Mouse (Mus musculus) lung, embryonic 15.5 days (tissue): ENCODE measurements around the gene Carhsp1. TPM values are rescaled to one million over a fixed set of nuclear protein-coding genes. Genes with fewer than 3 reads are reported as not detected.

Experiments
- ATAC-seq: fragments of 200-750 bp; cut with Nextera tagmentation; 2 replicates; pipeline ENCODE4 v1.8.0; 2017; ENCODE audit warnings: moderate number of reproducible peaks, borderline replicate concordance; ENCODE audit not compliant: low FRiP score, low TSS enrichment; ENCODE audit errors: extremely low read depth
- H3K27ac ChIP-seq: fragments of 300-500 bp; sonication (generic); 2 replicates; pipeline ENCODE4 v1.5.1; 2015; ENCODE audit warnings: moderate library complexity, mild to moderate bottlenecking, inconsistent platforms
- H3K27me3 ChIP-seq: fragments of 300-500 bp; sonication (generic); 2 replicates; pipeline ENCODE4 v1.6.1; 2015; ENCODE audit warnings: inconsistent platforms
- H3K36me3 ChIP-seq: fragments of 300-500 bp; sonication (generic); 2 replicates; pipeline ENCODE4 v1.6.1; 2015; ENCODE audit warnings: inconsistent platforms
- H3K4me1 ChIP-seq: fragments of 300-500 bp; sonication (generic); 2 replicates; pipeline ENCODE4 v1.6.1; 2015; ENCODE audit warnings: inconsistent platforms
- H3K4me2 ChIP-seq: fragments of 300-500 bp; sonication (generic); 2 replicates; pipeline ENCODE4 v1.6.1; 2015; ENCODE audit warnings: inconsistent platforms, mild to moderate bottlenecking, moderate library complexity
- H3K4me3 ChIP-seq: fragments of 300-500 bp; sonication (generic); 2 replicates; pipeline ENCODE4 v1.5.1; 2015; ENCODE audit warnings: mild to moderate bottlenecking, inconsistent platforms
- H3K9ac ChIP-seq: fragments of 300-500 bp; sonication (generic); 2 replicates; pipeline ENCODE4 v1.6.1; 2015; ENCODE audit warnings: inconsistent platforms
- H3K9me3 ChIP-seq: fragments of 300-500 bp; sonication (generic); 2 replicates; pipeline ENCODE4 v1.6.1; 2016; ENCODE audit warnings: inconsistent platforms
- WGBS: fragments of 180-500 bp; shearing (Covaris S2); methylation state at CpG from one replicate; pipeline ENCODE4 v1.1.7; 2015; 5-methylcytosine and 5-hydroxymethylcytosine counted together
- polyA plus RNA-seq: library from polyadenylated mRNA; unstranded; fragments of >200 nt; fragmentation: Nextera tagmentation; extraction: Ambion mirVana; gene quantifications from 2 replicates; pipeline ENCODE4 v1.2.1, GENCODE M21; 2015

The Carhsp1 gene
- polyA plus RNA-seq, 1 experiment from 2014 or later, result 96.8 TPM

DNA sequence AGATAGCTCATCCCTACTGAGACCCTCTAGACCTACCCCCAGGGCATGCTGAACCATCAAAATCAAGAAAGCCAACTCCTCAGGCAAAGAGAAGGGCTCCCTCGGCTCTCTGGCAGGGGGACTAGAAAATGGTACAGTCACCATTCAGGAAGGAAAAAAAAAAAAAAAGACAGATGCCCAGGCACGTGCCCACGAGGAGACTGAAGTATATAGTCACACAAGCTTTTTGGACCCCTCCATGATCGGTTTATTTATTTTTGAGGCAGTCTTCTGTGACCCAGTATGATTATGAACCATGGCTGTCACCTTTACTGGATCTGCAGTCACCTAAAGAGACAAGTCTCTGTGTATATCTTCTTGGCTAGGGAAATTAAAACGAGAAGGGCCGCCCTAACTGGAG is 1.4 kb upstream of the Carhsp1 start:
- Histone ChIP-seq H3K9me3 (no peaks in the 10 kb centered on the region), H3K4me1 (peaks cover 25% of the 10 kb centered on the region), H3K27me3 (no peaks in the 10 kb centered on the region; the same call in 1 of the 2 replicates), H3K27ac (no peak overlapping the region), H3K4me2 (no peak overlapping the region), H3K36me3 (no peaks in the 10 kb centered on the region), H3K4me3 (no peak overlapping the region), H3K9ac (no peak overlapping the region)
- WGBS, result 52% methylated on average over 6 of the region's 6 CpGs
- ATAC-seq, result no peak

DNA sequence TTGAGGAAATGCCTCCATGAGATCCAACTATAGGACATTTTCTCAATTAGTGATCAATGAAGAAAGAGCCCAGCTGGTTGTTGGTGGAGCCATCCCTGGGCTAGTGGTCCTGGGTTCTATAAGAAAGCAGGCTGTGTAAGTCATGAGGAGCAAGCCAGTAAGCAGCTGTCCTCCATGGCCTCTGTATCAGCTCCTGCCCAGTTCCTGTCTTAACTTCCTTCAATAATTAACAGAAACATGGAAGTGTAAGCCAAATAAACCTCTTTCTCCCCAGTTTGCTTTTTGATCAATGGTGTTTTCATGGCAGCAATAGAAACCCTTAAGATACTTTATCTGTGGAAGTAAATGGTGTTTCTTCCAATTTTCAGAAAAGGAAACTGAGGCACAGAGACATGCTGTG is 856 bp upstream of the Carhsp1 start:
- Histone ChIP-seq H3K4me3 (no peak overlapping the region), H3K9me3 (no peaks in the 10 kb centered on the region), H3K27ac (no peak overlapping the region), H3K4me1 (peaks cover 31% of the 10 kb centered on the region), H3K9ac (no peak overlapping the region), H3K36me3 (no peaks in the 10 kb centered on the region), H3K4me2 (no peak overlapping the region), H3K27me3 (no peaks in the 10 kb centered on the region; the same call in 1 of the 2 replicates)
- ATAC-seq, result no peak

DNA sequence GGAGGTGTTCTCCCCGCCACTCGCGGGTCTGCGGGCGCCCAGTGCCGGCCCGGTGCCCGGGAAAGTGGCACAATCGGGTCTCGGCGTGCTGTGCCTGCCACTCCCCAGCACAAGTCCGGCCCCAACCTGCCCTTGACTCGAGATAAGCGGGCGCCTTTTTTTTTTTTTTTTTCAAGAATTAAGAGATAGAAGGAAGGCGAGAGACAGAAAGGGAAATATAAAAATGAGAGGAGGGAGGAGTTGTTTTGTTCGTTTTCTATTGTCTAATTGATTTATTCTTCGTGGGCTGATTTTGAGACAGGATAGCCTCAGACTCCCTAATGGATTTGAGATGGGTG is 364 bp upstream of the Carhsp1 start:
- Histone ChIP-seq H3K9ac (0 out of 2 replicates have a peak overlapping the region, but pooled peaks have one; percentile 40), H3K4me2 (peak overlapping the region; percentile 85), H3K9me3 (no peaks in the 10 kb centered on the region), H3K4me1 (peaks cover 35% of the 10 kb centered on the region), H3K36me3 (no peaks in the 10 kb centered on the region), H3K4me3 (peak overlapping the region; percentile 77), H3K27me3 (no peaks in the 10 kb centered on the region; the same call in 1 of the 2 replicates), H3K27ac (no peak overlapping the region)
- ATAC-seq, result no peak
- WGBS, result under 1% methylated on average over 18 of the region's 18 CpGs

DNA sequence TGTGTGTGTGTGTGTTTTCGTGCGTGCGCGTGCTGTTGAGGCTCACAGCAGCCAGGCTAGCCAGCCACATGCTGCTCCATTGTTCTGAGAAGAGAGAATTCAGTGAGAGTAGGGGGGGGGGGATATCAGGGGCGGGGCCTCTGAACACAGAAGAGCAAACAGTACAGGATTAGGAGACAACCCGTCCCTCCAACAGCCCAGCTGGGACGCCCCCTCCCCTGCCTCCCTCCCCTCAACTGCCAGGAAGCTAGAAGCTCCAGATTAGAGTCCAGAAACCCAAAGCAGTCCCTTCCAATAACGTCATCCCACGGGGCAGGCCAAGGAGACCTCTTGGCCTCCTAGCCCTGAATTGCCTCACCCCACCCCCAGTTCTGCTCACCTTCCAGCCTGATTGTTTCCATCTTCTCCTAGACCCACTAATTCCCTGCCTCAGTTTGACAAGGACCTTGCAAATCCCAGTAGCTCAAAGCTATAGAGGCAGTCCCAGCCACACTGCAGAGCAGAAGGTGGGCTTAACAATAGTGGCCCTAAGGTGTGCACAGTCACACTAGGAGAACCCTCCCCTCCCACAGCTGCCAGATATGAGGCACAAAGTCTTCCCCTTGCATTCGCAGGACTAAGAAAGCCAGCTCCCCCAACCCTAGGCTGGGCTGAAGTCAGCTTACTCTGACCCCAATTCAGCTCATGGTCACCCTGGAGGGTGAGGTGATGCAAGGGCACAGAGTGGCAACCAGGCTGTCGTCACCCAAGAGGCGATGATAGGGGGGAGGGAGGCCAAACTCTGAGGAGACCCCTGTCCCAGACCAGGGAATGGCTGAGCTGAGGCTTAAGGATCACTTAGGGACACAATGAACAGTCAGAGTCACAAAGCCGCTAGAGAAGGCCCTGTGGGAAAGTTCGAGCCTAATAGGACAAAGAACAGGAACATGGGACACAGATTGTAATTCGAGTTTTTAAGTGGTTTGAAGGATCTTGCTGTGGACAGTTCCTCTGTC is 1.6 kb downstream of the Carhsp1 start:
- no peaks in the 10 kb centered on the region; the same call in 1 of the 2 replicates for H3K27me3 ChIP-seq
- WGBS, result 11% methylated on average over 12 of the region's 15 CpGs
- no peaks in the 10 kb centered on the region for H3K9me3 ChIP-seq
- peak overlapping the region; percentile 85 for H3K4me2 ChIP-seq
- peak overlapping the region; percentile 88; the same call in 1 of the 2 replicates for H3K27ac ChIP-seq
- H3K4me1 ChIP-seq, result peaks cover 55% of the 10 kb centered on the region
- H3K9ac ChIP-seq, result peak overlapping the region; percentile 55
- peak overlapping the region; percentile 77 for H3K4me3 ChIP-seq
- no peaks in the 10 kb centered on the region for H3K36me3 ChIP-seq
- no peak for ATAC-seq

DNA sequence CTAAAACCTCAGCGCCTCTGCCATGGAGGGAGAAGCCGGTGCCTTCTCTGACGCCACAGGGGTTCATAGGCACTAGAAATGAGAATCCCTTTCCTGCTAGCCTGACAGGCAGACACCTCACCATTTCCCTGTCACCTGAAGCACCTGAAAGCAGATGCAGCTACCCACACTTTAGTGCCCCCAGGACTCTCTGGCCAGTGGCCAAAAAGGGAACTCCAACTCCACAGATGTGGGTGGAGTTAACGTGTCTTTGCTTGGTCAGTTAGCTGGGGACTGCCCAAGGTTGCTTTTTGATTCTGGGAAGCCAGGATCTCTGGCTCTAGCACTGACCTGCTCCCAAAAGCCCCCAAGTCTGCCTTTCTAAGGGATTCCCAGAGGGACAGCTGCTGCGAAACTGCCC is 2.5 kb downstream of the Carhsp1 start:
- Histone ChIP-seq H3K4me2 (peak overlapping the region; percentile 85), H3K27ac (no peak overlapping the region), H3K9me3 (no peaks in the 10 kb centered on the region), H3K9ac (no peak overlapping the region), H3K4me1 (peaks cover 61% of the 10 kb centered on the region), H3K36me3 (no peaks in the 10 kb centered on the region), H3K27me3 (no peaks in the 10 kb centered on the region), H3K4me3 (peak overlapping the region; percentile 6; the same call in 1 of the 2 replicates)
- ATAC-seq, result no peak
- WGBS, result 62% methylated on average over 5 of the region's 5 CpGs

DNA sequence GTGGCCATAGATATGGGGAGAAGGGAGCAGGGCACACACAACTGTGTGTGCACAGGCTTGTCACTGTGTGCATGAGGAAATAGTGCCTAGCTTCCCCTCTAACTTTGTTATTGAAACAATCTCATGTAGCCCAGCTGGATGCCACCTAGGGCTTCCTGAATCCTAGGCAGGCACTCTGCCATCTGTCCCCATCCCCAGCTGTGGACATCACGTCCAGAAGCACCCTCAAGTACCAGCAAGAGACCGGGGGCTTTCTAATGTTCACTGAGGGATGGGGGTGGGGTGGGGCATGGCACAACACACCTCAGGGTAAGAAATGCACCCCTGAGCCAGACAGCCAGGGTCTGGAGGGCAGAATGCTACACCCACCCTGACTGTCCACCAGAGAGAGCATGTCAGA is 3.6 kb downstream of the Carhsp1 start:
- Histone ChIP-seq H3K4me1 (peaks cover 61% of the 10 kb centered on the region), H3K27me3 (no peaks in the 10 kb centered on the region), H3K27ac (no peak overlapping the region), H3K36me3 (peaks cover 3% of the 10 kb centered on the region; the same call in 1 of the 2 replicates), H3K9me3 (no peaks in the 10 kb centered on the region), H3K4me2 (no peak overlapping the region), H3K4me3 (no peak overlapping the region), H3K9ac (no peak overlapping the region)
- ATAC-seq, result no peak
- 65% methylated on average over 2 of the region's 2 CpGs for WGBS

DNA sequence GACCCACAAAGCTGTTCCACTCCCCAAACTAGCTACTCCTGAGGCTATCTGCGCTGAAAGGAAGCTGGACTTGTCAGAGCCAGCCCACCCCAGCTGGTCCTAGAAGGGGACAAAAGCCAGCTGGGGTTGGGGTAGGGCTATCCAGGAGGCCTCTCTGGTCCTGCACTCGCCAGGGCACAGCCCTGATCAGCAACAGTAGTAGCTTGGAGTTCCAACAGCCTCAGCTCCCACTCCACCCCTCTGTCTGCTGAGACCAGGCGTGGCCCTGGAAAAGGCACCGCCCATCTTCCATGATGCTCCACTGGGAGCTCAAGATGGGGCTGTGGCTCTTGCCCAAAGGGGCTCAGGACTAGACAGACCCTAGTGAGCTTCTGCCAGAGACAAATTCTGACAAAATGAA is 4.1 kb downstream of the Carhsp1 start:
- Histone ChIP-seq H3K27ac (no peak overlapping the region), H3K27me3 (no peaks in the 10 kb centered on the region), H3K4me3 (no peak overlapping the region), H3K9me3 (no peaks in the 10 kb centered on the region), H3K9ac (no peak overlapping the region), H3K4me2 (no peak overlapping the region), H3K36me3 (peaks cover 3% of the 10 kb centered on the region; the same call in 1 of the 2 replicates), H3K4me1 (peaks cover 61% of the 10 kb centered on the region)
- WGBS, result 67% methylated on average over 4 of the region's 4 CpGs
- no peak for ATAC-seq

DNA sequence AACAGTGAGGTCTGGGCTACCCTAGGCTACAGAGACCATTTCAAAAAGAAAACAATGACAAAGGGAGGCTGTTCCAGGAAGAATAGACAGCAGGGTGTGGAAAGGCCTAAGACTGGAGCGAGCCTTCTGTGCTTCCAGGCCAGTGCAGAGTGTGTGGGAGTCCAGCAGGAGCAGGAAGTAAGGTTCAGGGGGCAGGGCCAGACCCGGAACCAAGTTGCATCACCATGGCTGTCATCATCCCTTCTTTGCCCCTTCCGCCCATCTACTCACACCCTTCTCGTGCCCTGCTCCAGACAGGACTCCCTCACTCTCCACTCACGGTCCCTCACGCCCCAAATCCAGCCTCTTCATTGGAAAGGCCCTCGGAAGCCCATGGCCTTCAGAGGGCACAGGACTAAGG is 4.7 kb downstream of the Carhsp1 start:
- WGBS, result 66% methylated on average over 7 of the region's 7 CpGs
- Histone ChIP-seq H3K4me1 (peaks cover 61% of the 10 kb centered on the region), H3K9ac (no peak overlapping the region), H3K27me3 (no peaks in the 10 kb centered on the region), H3K9me3 (no peaks in the 10 kb centered on the region), H3K27ac (no peak overlapping the region), H3K4me3 (no peak overlapping the region), H3K4me2 (0 out of 2 replicates have a peak overlapping the region, but pooled peaks have one; percentile 4), H3K36me3 (peaks cover 7% of the 10 kb centered on the region; the same call in 1 of the 2 replicates)
- no peak for ATAC-seq

DNA sequence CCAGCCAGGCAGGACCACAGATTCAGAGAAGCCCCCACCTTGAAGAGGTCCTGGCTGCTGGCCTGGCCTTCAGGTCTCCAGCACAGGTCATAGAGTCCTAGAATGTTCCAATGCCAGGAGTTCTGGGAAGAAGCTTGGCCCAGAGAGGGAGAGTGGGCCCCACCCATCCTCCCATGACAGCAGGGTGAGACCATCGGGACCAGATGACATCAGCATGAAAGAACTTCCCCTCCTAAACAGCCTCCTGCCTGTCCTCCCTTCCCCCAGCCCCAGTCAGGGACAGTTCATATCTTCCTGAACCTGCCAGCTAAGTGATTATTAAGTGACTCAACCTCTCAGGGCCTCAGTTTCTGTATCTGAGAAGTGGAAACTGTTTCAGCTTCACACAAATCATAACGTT is 5.5 kb downstream of the Carhsp1 start:
- Histone ChIP-seq H3K36me3 (peaks cover 7% of the 10 kb centered on the region; the same call in 1 of the 2 replicates), H3K27ac (0 out of 2 replicates have a peak overlapping the region, but pooled peaks have one; percentile 21), H3K27me3 (no peaks in the 10 kb centered on the region), H3K9me3 (no peaks in the 10 kb centered on the region), H3K4me2 (no peak overlapping the region), H3K9ac (no peak overlapping the region), H3K4me3 (no peak overlapping the region), H3K4me1 (peaks cover 61% of the 10 kb centered on the region)
- ATAC-seq, result no peak
- 35% methylated on average over 2 of the region's 2 CpGs for WGBS

DNA sequence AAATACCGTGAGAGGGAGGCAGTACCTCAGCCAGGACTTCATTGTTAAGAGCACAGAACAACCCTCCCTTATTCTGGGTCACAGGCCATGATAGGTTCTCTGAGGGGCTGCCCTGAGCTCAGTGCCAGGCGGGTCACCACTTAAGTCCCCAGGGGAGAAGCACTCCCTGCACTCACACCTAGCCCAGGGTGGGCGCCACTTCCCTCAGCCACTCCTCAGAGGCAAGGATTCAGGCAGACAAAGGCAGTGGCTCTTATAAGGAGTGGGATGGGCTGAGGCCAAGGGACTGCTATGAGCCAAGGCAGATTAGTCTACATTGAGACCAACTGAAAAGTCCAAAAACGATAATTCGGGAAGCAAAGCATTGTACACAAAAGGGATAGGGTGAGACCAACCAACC is 6.6 kb downstream of the Carhsp1 start:
- H3K4me1 ChIP-seq, result peaks cover 54% of the 10 kb centered on the region
- 63% methylated on average over 5 of the region's 5 CpGs for WGBS
- no peak overlapping the region for H3K4me3 ChIP-seq
- no peak overlapping the region for H3K9ac ChIP-seq
- no peaks in the 10 kb centered on the region for H3K27me3 ChIP-seq
- H3K4me2 ChIP-seq, result no peak overlapping the region
- peak overlapping the region; percentile 53; the same call in 1 of the 2 replicates for H3K27ac ChIP-seq
- no peaks in the 10 kb centered on the region for H3K9me3 ChIP-seq
- ATAC-seq, result peak; percentile 8; the same call in 1 of the 2 replicates
- H3K36me3 ChIP-seq, result peaks cover 7% of the 10 kb centered on the region; the same call in 1 of the 2 replicates

DNA sequence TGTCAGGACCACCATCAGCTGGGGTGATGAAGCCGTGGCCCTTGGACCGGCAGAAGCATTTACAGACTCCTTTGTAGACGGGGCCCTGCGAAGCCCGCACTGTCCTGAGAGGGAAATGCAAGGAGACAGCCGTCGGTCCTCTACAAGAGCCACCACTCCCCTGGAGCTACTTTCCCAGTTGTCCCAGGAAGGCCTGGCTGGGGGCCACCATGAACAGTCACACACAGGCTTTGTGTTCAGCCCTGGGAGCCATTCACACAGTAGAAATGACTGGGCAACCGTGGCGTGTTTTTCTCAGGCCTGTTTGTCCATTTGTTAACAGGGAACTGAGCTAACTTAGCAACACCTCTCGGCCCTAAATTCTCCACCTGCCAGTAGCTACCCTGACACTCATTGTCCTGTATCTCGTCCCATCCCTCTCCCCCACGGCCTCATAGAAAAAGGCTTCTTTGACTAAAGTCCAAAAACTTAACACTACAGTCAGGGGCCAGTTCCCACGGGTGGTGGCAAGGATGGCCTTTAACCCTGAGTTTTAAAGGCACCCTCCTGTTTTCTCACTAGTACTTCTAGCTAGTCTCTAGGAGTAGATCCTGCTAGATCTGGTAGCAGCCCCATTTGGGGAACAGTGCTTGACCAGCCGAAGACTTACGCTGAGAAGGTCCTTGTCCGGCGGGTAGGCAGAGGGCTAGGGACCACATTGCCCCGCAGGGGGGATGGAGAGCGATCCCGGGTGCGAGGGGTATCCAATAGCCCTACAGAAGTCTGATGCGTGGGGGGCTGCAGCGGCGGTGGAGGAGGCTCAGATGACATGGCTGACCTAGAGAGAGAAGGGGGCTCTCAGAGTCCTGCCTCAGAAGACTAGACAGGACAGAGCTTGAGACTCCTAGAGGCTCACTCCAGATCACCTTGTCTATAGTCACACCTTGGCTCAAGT is 8.1 kb downstream of the Carhsp1 start:
- WGBS, result 83% methylated on average over 24 of the region's 24 CpGs
- no peak overlapping the region for H3K4me3 ChIP-seq
- H3K36me3 ChIP-seq, result peaks cover 19% of the 10 kb centered on the region
- H3K4me2 ChIP-seq, result no peak overlapping the region
- no peaks in the 10 kb centered on the region for H3K9me3 ChIP-seq
- H3K9ac ChIP-seq, result no peak overlapping the region
- H3K27me3 ChIP-seq, result no peaks in the 10 kb centered on the region
- H3K4me1 ChIP-seq, result peaks cover 40% of the 10 kb centered on the region
- no peak for ATAC-seq
- H3K27ac ChIP-seq, result no peak overlapping the region
